Mouse (Mus musculus): ENCODE measurements at regions not wholly inside any gene's neighbourhood (a gene's known extent, or its start where the extent isn't known, plus 50 kb on each side); places are given as distances from the start of the nearest gene placed in this dataset.
A peak's percentile ranks its signal among the peaks of the same experiment; 100 is the strongest.

- ATAC-seq (ENCODE audit: low read depth): no peak
- Histone ChIP-seq H3K4me1 (ENCODE audit: control insufficient read depth, low read depth, low read length) (peaks cover 22% of the 10 kb centered on the region), H3K4me2 (ENCODE audit: low read depth, low read length) (no peak overlapping the region), H3K36me3 (ENCODE audit: control insufficient read depth, insufficient read depth) (no peaks in the 10 kb centered on the region), H3K9me3 (replicated peaks; ENCODE audit: control insufficient read depth, low read length) (no peaks in the 10 kb centered on the region), H3K9ac (ENCODE audit: low read depth, low read length) (no peak overlapping the region), H3K27me3 (ENCODE audit: control insufficient read depth, insufficient read depth, low read depth, low read length) (no peaks in the 10 kb centered on the region), H3K27ac (ENCODE audit: low read length) (no peak overlapping the region), H3K4me3 (ENCODE audit: low read depth, low read length) (no peak overlapping the region)
- 49% methylated on average over 8 of the region's 8 CpGs for WGBS (ENCODE audit: insufficient replicate concordance)
These were observed 161.6 kb downstream of the Cd24a start for GRCm38 (mm10) chr10:43739718-43740117.

GRCm38 (mm10) chr10:43740204-43740865 is 161.2 kb downstream of the Qrsl1 start:
- H3K4me3 ChIP-seq (ENCODE audit: low read depth, low read length): no peak overlapping the region
- H3K9me3 ChIP-seq (replicated peaks; ENCODE audit: control insufficient read depth, low read length): no peaks in the 10 kb centered on the region
- H3K9ac ChIP-seq (ENCODE audit: low read depth, low read length): no peak overlapping the region
- no peak for ATAC-seq (ENCODE audit: low read depth)
- H3K36me3 ChIP-seq (ENCODE audit: control insufficient read depth, insufficient read depth): no peaks in the 10 kb centered on the region
- H3K4me2 ChIP-seq (ENCODE audit: low read depth, low read length): no peak overlapping the region
- peak overlapping the region; percentile 35; the same call in 1 of the 2 replicates for H3K27ac ChIP-seq (ENCODE audit: low read length)
- H3K27me3 ChIP-seq (ENCODE audit: control insufficient read depth, insufficient read depth, low read depth, low read length): no peaks in the 10 kb centered on the region
- WGBS (ENCODE audit: insufficient replicate concordance): 24% methylated on average over 13 of the region's 13 CpGs
- H3K4me1 ChIP-seq (ENCODE audit: control insufficient read depth, low read depth, low read length): peaks cover 22% of the 10 kb centered on the region

- H3K27me3 ChIP-seq (ENCODE audit: control insufficient read depth, insufficient read depth, low read depth, low read length): no peaks in the 10 kb centered on the region
- ATAC-seq (ENCODE audit: low read depth): no peak
- no peak overlapping the region for H3K9ac ChIP-seq (ENCODE audit: low read depth, low read length)
- H3K27ac ChIP-seq (ENCODE audit: low read length): 0 out of 2 replicates have a peak overlapping the region, but pooled peaks have one; percentile 16
- H3K4me1 ChIP-seq (ENCODE audit: control insufficient read depth, low read depth, low read length): peaks cover 22% of the 10 kb centered on the region
- WGBS (ENCODE audit: insufficient replicate concordance): 71% methylated on average over 18 of the region's 18 CpGs
- H3K4me2 ChIP-seq (ENCODE audit: low read depth, low read length): no peak overlapping the region
- no peaks in the 10 kb centered on the region for H3K36me3 ChIP-seq (ENCODE audit: control insufficient read depth, insufficient read depth)
- H3K4me3 ChIP-seq (ENCODE audit: low read depth, low read length): no peak overlapping the region
- H3K9me3 ChIP-seq (replicated peaks; ENCODE audit: control insufficient read depth, low read length): no peaks in the 10 kb centered on the region
These were observed 160.0 kb downstream of the Qrsl1 start for GRCm38 (mm10) chr10:43741361-43742084.

- H3K9ac ChIP-seq (ENCODE audit: low read depth, low read length): peak overlapping the region; percentile 28; the same call in 1 of the 2 replicates
- whole genome bisulfite sequencing (ENCODE audit: insufficient replicate concordance): 23% methylated on average over 15 of the region's 15 CpGs
- peaks cover 22% of the 10 kb centered on the region for H3K4me1 ChIP-seq (ENCODE audit: control insufficient read depth, low read depth, low read length)
- peak overlapping the region; percentile 47 for H3K4me2 ChIP-seq (ENCODE audit: low read depth, low read length)
- H3K27me3 ChIP-seq (ENCODE audit: control insufficient read depth, insufficient read depth, low read depth, low read length): no peaks in the 10 kb centered on the region
- H3K36me3 ChIP-seq (ENCODE audit: control insufficient read depth, insufficient read depth): no peaks in the 10 kb centered on the region
- ATAC-seq (ENCODE audit: low read depth): peak; percentile 63
- no peaks in the 10 kb centered on the region for H3K9me3 ChIP-seq (replicated peaks; ENCODE audit: control insufficient read depth, low read length)
- H3K27ac ChIP-seq (ENCODE audit: low read length): peak overlapping the region; percentile 48; the same call in 1 of the 2 replicates
- H3K4me3 ChIP-seq (ENCODE audit: low read depth, low read length): peak overlapping the region; percentile 37
These were observed 159.2 kb downstream of the Qrsl1 start for GRCm38 (mm10) chr10:43742085-43743054.

- H3K27ac ChIP-seq (ENCODE audit: low read length): no peak overlapping the region
- H3K9me3 ChIP-seq (replicated peaks; ENCODE audit: control insufficient read depth, low read length): no peaks in the 10 kb centered on the region
- no peaks in the 10 kb centered on the region for H3K36me3 ChIP-seq (ENCODE audit: control insufficient read depth, insufficient read depth)
- no peak for ATAC-seq (ENCODE audit: low read depth)
- H3K4me2 ChIP-seq (ENCODE audit: low read depth, low read length): no peak overlapping the region
- no peaks in the 10 kb centered on the region for H3K27me3 ChIP-seq (ENCODE audit: control insufficient read depth, insufficient read depth, low read depth, low read length)
- WGBS (ENCODE audit: insufficient replicate concordance): 83% methylated on average over 7 of the region's 7 CpGs
- peaks cover 22% of the 10 kb centered on the region for H3K4me1 ChIP-seq (ENCODE audit: control insufficient read depth, low read depth, low read length)
- H3K9ac ChIP-seq (ENCODE audit: low read depth, low read length): no peak overlapping the region
- H3K4me3 ChIP-seq (ENCODE audit: low read depth, low read length): no peak overlapping the region
These were observed 158.1 kb downstream of the Qrsl1 start for GRCm38 (mm10) chr10:43743188-43744120.

- Histone ChIP-seq H3K36me3 (ENCODE audit: control insufficient read depth, insufficient read depth) (no peaks in the 10 kb centered on the region), H3K4me3 (ENCODE audit: low read depth, low read length) (no peak overlapping the region), H3K27ac (ENCODE audit: low read length) (no peak overlapping the region), H3K4me1 (ENCODE audit: control insufficient read depth, low read depth, low read length) (peaks cover 12% of the 10 kb centered on the region), H3K9me3 (replicated peaks; ENCODE audit: control insufficient read depth, low read length) (no peaks in the 10 kb centered on the region), H3K27me3 (ENCODE audit: control insufficient read depth, insufficient read depth, low read depth, low read length) (no peaks in the 10 kb centered on the region), H3K4me2 (ENCODE audit: low read depth, low read length) (no peak overlapping the region), H3K9ac (ENCODE audit: low read depth, low read length) (no peak overlapping the region)
- WGBS (ENCODE audit: insufficient replicate concordance): 74% methylated on average over 8 of the region's 8 CpGs
- ATAC-seq (ENCODE audit: low read depth): no peak
These were observed 155.5 kb downstream of the Qrsl1 start for GRCm38 (mm10) chr10:43745931-43746630.

- no peaks in the 10 kb centered on the region for H3K9me3 ChIP-seq (replicated peaks; ENCODE audit: control insufficient read depth, low read length)
- H3K27me3 ChIP-seq (ENCODE audit: control insufficient read depth, insufficient read depth, low read depth, low read length): no peaks in the 10 kb centered on the region
- H3K27ac ChIP-seq (ENCODE audit: low read length): no peak overlapping the region
- no peaks in the 10 kb centered on the region for H3K36me3 ChIP-seq (ENCODE audit: control insufficient read depth, insufficient read depth)
- ATAC-seq (ENCODE audit: low read depth): no peak
- H3K4me1 ChIP-seq (ENCODE audit: control insufficient read depth, low read depth, low read length): peaks cover 9% of the 10 kb centered on the region
- no peak overlapping the region for H3K4me2 ChIP-seq (ENCODE audit: low read depth, low read length)
- H3K9ac ChIP-seq (ENCODE audit: low read depth, low read length): no peak overlapping the region
- H3K4me3 ChIP-seq (ENCODE audit: low read depth, low read length): no peak overlapping the region
- WGBS (ENCODE audit: insufficient replicate concordance): 61% methylated on average over 1 of the region's 1 CpGs
These were observed 154.9 kb downstream of the Qrsl1 start for GRCm38 (mm10) chr10:43746631-43747001.

- 68% methylated on average over 4 of the region's 4 CpGs for WGBS (ENCODE audit: insufficient replicate concordance)
- no peak for ATAC-seq (ENCODE audit: low read depth)
These were observed 154.0 kb downstream of the Qrsl1 start for GRCm38 (mm10) chr10:43747541-43747940.

More at GRCm38 (mm10) chr10:43747541-43747940, 154.0 kb downstream of the Qrsl1 start:
- Histone ChIP-seq H3K27ac (ENCODE audit: low read length) (no peak overlapping the region), H3K9me3 (replicated peaks; ENCODE audit: control insufficient read depth, low read length) (no peaks in the 10 kb centered on the region), H3K4me1 (ENCODE audit: control insufficient read depth, low read depth, low read length) (peaks cover 9% of the 10 kb centered on the region), H3K27me3 (ENCODE audit: control insufficient read depth, insufficient read depth, low read depth, low read length) (no peaks in the 10 kb centered on the region), H3K4me2 (ENCODE audit: low read depth, low read length) (no peak overlapping the region), H3K9ac (ENCODE audit: low read depth, low read length) (no peak overlapping the region), H3K4me3 (ENCODE audit: low read depth, low read length) (no peak overlapping the region), H3K36me3 (ENCODE audit: control insufficient read depth, insufficient read depth) (no peaks in the 10 kb centered on the region)
